Mouse (Mus musculus) embryonic facial prominence, embryonic 15.5 days (tissue): ENCODE measurements at regions not wholly inside any gene's neighbourhood (a gene's known extent, or its start where the extent isn't known, plus 50 kb on each side); places are given as distances from the start of the nearest gene placed in this dataset.

Experiments
- ATAC-seq: fragments of 200-750 bp; cut with Nextera tagmentation; 2 replicates; pipeline ENCODE4 v1.8.0; 2017; ENCODE audit warnings: low read depth, moderate TSS enrichment; ENCODE audit not compliant: insufficient number of reproducible peaks, low FRiP score, low TSS enrichment
- H3K27ac ChIP-seq: fragments of 300-500 bp; sonication (generic); replicated peaks from 2 replicates; pipeline ENCODE4 v1.5.1; 2015; ENCODE audit warnings: mild to moderate bottlenecking, inconsistent platforms
- H3K27me3 ChIP-seq: fragments of 300-500 bp; sonication (generic); 2 replicates; pipeline ENCODE4 v1.6.1; 2015; ENCODE audit warnings: inconsistent platforms
- H3K36me3 ChIP-seq: fragments of 300-500 bp; sonication (generic); 2 replicates; pipeline ENCODE4 v1.6.1; 2015; ENCODE audit warnings: mild to moderate bottlenecking, inconsistent platforms
- H3K4me1 ChIP-seq: fragments of 300-500 bp; sonication (generic); 2 replicates; pipeline ENCODE4 v1.6.1; 2015; ENCODE audit warnings: inconsistent platforms
- H3K4me2 ChIP-seq: fragments of 300-500 bp; sonication (generic); replicated peaks from 2 replicates; pipeline ENCODE4 v1.6.1; 2015; ENCODE audit warnings: mild to moderate bottlenecking, inconsistent platforms
- H3K4me3 ChIP-seq: fragments of 300-500 bp; sonication (generic); replicated peaks from 2 replicates; pipeline ENCODE4 v1.5.1; 2015; ENCODE audit warnings: mild to moderate bottlenecking, inconsistent platforms
- H3K9ac ChIP-seq: fragments of 300-500 bp; sonication (generic); 2 replicates; pipeline ENCODE4 v1.6.1; 2015; ENCODE audit warnings: inconsistent platforms
- H3K9me3 ChIP-seq: fragments of 300-500 bp; sonication (generic); replicated peaks from 2 replicates; pipeline ENCODE4 v1.6.1; 2016; ENCODE audit warnings: inconsistent platforms
- WGBS: fragments of 180-500 bp; shearing (Covaris S2); methylation state at CpG from one replicate; pipeline ENCODE4 v1.1.7; 2015; 5-methylcytosine and 5-hydroxymethylcytosine counted together

DNA sequence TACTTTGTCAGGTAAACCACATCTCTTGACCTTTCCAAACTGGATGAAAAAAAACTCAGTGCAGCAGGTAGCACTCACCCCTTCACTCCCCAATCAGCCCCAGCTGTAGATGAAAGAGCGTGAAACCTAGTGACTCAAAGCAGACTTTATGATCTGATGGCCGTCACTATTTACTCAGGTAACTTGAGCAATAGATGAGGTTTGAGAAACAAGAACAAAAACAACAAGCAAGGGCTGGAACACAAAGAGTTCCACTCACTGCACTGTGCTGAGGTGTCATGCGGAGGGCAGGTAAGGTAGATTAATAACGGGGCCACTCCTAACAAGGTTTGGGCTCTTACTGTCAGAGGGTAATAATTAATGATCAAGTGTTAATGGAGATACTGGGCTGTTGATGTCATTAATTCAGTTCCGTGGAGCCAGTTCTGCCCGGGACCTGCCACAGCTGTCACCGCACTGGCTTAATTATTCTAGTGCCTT is 170.4 kb upstream of the Zeb2 start:
- no peak overlapping the region for H3K4me3 ChIP-seq
- H3K4me1 ChIP-seq = no peaks in the 10 kb centered on the region
- H3K9me3 ChIP-seq = no peaks in the 10 kb centered on the region
- WGBS = 50% methylated on average over 7 of the region's 7 CpGs
- no peak overlapping the region for H3K27ac ChIP-seq
- H3K4me2 ChIP-seq = no peak overlapping the region
- ATAC-seq = no peak
- H3K36me3 ChIP-seq = no peaks in the 10 kb centered on the region
- H3K27me3 ChIP-seq = no peaks in the 10 kb centered on the region
- H3K9ac ChIP-seq = no peak overlapping the region

DNA sequence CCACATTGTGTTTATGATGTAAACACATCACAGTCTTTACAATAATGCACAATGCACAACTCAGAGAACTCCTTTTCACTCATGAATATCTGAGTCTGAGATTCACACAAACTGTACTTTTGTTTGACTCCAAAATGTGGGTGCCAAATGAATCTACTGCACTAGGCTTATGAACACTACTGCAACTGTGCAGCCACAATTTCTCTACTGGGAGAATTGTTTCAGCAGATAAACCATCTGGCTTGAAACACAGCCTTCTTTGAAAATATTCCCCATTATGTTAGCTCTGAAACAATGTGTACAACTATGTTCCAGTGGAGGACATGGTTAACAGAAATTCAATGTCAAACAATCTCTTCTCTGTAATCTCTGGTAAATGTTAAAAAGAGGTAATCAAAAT is 166.6 kb upstream of the Zeb2 start:
- Histone ChIP-seq H3K9me3 (no peaks in the 10 kb centered on the region), H3K4me3 (no peak overlapping the region), H3K36me3 (no peaks in the 10 kb centered on the region), H3K9ac (no peak overlapping the region), H3K27me3 (no peaks in the 10 kb centered on the region), H3K4me2 (no peak overlapping the region), H3K4me1 (no peaks in the 10 kb centered on the region), H3K27ac (no peak overlapping the region)
- ATAC-seq = no peak

DNA sequence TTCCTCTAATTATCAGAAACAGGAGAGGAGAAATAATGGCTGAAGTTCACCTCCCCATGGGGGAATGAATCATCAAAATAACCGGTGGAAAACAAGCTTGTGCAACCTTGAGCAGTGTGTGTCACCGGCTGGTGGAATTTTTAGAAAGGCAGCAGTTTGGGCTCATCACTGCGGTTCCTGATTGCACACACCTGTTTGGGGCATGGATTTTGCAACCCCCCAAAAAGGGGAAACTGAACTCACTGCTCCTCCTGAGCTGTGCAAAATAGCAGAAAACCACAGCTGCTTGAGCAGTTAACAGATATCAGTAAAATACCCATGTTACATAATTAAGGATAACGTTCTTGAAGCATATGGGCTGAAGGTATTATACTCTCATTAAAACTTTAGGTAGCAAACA is 162.3 kb upstream of the Zeb2 start:
- Histone ChIP-seq H3K36me3 (no peaks in the 10 kb centered on the region), H3K27ac (no peak overlapping the region), H3K9ac (no peak overlapping the region), H3K4me1 (no peaks in the 10 kb centered on the region), H3K27me3 (no peaks in the 10 kb centered on the region), H3K4me2 (no peak overlapping the region), H3K4me3 (no peak overlapping the region), H3K9me3 (no peaks in the 10 kb centered on the region)
- 60% methylated on average over 4 of the region's 4 CpGs for WGBS
- ATAC-seq = no peak

DNA sequence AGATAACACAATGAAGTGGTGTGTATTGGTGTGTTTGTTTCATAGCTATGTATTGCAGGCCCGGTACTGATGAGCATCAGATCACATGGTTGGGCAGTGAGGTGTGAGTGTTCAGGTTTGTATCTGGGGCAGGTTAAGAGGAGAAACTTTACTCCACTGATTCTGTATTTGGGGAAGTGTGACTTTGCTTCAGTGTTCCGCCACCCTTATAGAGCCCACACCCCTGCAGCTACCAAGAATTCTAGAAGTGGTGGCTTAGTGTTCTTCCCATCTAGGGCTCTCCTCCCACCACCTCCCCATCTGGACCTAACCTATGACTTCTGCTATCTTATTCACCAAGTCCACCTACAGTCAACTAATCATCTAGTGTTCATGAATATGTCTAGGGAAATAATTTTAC is 160.4 kb upstream of the Zeb2 start:
- Histone ChIP-seq H3K4me1 (no peaks in the 10 kb centered on the region), H3K4me3 (no peak overlapping the region), H3K27ac (no peak overlapping the region), H3K9me3 (no peaks in the 10 kb centered on the region), H3K4me2 (no peak overlapping the region), H3K9ac (no peak overlapping the region), H3K27me3 (no peaks in the 10 kb centered on the region), H3K36me3 (no peaks in the 10 kb centered on the region)
- ATAC-seq = no peak
- 94% methylated on average over 2 of the region's 2 CpGs for WGBS

DNA sequence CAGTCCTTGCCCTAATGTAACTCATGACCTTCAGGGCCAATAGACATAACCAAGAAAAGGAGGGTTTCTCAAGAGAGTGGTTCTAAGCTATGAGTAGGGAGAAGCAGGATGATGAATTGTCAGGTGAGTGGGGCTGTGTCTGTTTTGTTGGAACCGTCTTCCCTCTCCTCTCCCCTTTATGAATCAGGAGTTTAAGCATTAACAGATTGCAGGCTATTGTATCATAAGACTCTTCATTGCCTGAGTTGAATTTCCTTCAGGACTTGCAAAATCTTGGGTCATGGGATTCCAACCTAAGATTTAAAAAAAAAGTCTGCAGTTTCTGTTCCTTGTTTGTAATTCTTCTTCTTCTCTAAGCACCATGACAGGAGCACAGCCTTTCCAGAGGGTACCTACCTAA is 159.5 kb upstream of the Zeb2 start:
- H3K4me2 ChIP-seq = no peak overlapping the region
- no peak overlapping the region for H3K4me3 ChIP-seq
- 79% methylated on average over 1 of the region's 1 CpGs for WGBS
- no peaks in the 10 kb centered on the region for H3K27me3 ChIP-seq
- ATAC-seq = no peak
- no peaks in the 10 kb centered on the region for H3K4me1 ChIP-seq
- H3K27ac ChIP-seq = no peak overlapping the region
- H3K36me3 ChIP-seq = no peaks in the 10 kb centered on the region
- no peaks in the 10 kb centered on the region for H3K9me3 ChIP-seq
- no peak overlapping the region for H3K9ac ChIP-seq

DNA sequence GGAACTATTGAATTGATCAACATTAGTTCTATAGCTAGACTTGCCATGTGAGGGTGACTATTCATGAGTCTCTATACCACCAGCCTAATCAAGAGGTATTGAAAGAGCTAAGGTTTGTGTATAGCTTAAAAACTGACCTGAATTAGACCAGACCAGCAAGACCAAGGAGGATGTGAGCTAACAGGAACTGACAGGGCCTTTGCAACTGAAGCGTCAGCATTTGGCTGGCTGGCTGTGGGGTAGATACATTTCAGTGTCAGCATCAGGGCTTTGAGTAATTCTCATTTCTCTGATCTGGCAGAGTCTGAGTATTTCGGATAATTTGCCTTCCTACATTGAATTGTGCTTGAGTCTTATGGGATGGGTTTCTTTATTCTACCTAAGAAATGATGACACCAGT is 152.8 kb upstream of the Zeb2 start:
- Histone ChIP-seq H3K4me3 (no peak overlapping the region), H3K9me3 (no peaks in the 10 kb centered on the region), H3K4me2 (no peak overlapping the region), H3K4me1 (no peaks in the 10 kb centered on the region), H3K36me3 (no peaks in the 10 kb centered on the region), H3K27me3 (no peaks in the 10 kb centered on the region), H3K9ac (no peak overlapping the region), H3K27ac (no peak overlapping the region)
- 80% methylated on average over 2 of the region's 2 CpGs for WGBS
- no peak for ATAC-seq

DNA sequence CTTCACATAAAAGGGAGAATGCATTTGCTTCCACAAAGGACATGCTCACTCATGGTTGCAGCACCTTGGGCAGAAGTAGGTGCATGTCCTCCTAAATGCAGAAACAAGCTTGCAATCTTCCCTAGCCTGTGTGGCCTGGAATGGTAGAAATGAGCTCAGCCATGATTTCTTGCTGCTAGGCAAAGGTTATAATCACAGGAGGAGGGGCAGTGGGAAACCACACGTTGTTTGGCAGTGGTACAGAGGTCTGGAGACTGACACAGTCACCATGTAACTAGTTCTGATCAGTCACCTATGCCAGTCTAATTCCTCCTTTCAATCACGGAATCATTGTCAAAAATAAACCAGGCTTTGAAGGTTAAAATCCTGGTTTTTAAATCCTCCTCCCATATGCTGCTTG is 148.6 kb upstream of the Zeb2 start:
- H3K9me3 ChIP-seq = no peaks in the 10 kb centered on the region
- H3K4me1 ChIP-seq = no peaks in the 10 kb centered on the region
- H3K27me3 ChIP-seq = no peaks in the 10 kb centered on the region
- 32% methylated on average over 2 of the region's 2 CpGs for WGBS
- H3K4me2 ChIP-seq = no peak overlapping the region
- no peaks in the 10 kb centered on the region for H3K36me3 ChIP-seq
- H3K9ac ChIP-seq = no peak overlapping the region
- H3K4me3 ChIP-seq = no peak overlapping the region
- no peak for ATAC-seq
- H3K27ac ChIP-seq = no peak overlapping the region

DNA sequence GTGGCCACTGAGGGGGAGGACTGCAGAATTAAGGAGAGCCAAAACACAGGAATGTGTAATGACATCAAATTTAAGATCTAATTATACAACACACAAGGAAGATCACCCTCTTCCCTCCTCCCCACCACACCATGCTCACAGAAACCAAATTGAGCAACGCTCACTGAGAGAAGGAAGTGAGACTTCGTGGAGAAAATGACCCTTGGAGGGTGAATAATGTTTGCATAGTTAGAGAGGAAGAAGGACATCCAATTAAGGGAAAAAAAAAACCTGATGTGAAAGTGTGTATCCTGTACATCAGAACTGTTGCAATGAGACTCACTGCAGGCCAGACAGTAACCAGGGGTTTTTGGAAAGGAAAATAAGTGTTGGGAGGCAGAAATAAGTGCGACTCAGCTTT is 144.8 kb upstream of the Zeb2 start:
- 73% methylated on average over 3 of the region's 3 CpGs for WGBS
- H3K36me3 ChIP-seq = no peaks in the 10 kb centered on the region
- no peaks in the 10 kb centered on the region for H3K27me3 ChIP-seq
- no peak for ATAC-seq
- H3K4me2 ChIP-seq = no peak overlapping the region
- H3K27ac ChIP-seq = no peak overlapping the region
- H3K9me3 ChIP-seq = no peaks in the 10 kb centered on the region
- no peaks in the 10 kb centered on the region for H3K4me1 ChIP-seq
- no peak overlapping the region for H3K9ac ChIP-seq
- no peak overlapping the region for H3K4me3 ChIP-seq

DNA sequence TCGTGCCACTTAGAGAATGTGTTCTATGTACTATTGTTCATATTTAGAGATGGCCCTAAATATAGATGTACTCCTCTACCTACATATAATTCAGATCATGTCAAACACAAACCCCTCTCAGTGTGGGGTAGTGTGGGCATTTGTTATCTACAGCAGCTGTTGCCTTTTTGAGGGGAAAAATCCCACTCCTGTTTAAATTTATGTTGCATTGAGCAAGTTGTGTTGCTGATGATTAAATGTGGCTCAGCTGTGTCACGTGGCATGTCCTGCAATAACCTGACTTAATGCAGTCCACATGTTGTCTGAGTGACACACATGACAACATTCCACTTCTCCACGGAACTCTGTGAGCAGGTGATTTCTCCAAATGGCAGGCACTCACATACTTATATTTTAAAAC is 141.7 kb upstream of the Zeb2 start:
- Histone ChIP-seq H3K9me3 (no peaks in the 10 kb centered on the region), H3K4me1 (no peaks in the 10 kb centered on the region), H3K27me3 (no peaks in the 10 kb centered on the region), H3K27ac (no peak overlapping the region), H3K36me3 (no peaks in the 10 kb centered on the region), H3K9ac (no peak overlapping the region), H3K4me2 (no peak overlapping the region), H3K4me3 (no peak overlapping the region)
- no peak for ATAC-seq
- WGBS = 37% methylated on average over 3 of the region's 3 CpGs

DNA sequence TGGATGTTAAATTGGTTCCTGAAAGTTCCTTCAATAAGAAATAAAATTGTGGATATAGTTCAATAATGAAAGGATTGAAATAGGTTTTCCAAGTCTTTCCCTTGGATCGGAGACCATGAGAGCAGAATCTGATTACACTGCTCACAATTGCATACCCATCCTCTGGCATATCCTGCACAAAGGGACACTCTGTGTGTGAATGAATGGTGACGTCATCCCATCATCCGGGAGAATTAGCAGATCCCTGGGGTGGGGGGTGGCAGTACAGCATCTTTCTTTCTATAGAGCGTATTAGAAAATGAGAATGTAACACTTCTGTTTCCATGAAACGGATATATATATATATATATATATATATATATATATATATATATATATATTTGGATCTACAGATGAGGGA is 139.2 kb upstream of the Zeb2 start:
- WGBS = 73% methylated on average over 5 of the region's 5 CpGs
- Histone ChIP-seq H3K4me3 (no peak overlapping the region), H3K9ac (no peak overlapping the region), H3K4me2 (no peak overlapping the region), H3K4me1 (no peaks in the 10 kb centered on the region), H3K36me3 (no peaks in the 10 kb centered on the region), H3K27ac (no peak overlapping the region), H3K9me3 (no peaks in the 10 kb centered on the region), H3K27me3 (no peaks in the 10 kb centered on the region)
- ATAC-seq = no peak

DNA sequence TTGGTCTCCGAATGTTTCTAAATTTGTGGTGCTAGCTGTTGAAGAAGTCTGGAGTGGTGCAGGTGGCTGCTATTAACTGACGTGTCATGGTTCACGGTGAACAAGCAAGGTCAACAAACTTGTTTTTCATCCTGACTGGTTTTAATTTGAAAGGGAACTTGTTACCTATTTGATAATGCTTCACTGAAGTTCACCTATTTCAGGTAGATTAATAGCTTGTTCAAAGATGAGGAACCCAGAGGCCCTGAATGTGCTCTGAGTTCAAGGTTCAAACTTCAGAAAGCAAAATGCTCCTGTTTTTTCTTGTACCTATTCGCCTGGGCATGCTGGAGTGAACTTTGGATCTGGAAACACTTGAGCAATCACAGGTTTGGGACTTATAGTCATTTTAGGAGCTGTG is 136.7 kb upstream of the Zeb2 start:
- Histone ChIP-seq H3K27ac (no peak overlapping the region), H3K27me3 (no peaks in the 10 kb centered on the region), H3K9ac (no peak overlapping the region), H3K4me1 (no peaks in the 10 kb centered on the region), H3K4me2 (no peak overlapping the region), H3K4me3 (no peak overlapping the region), H3K9me3 (no peaks in the 10 kb centered on the region), H3K36me3 (no peaks in the 10 kb centered on the region)
- WGBS = 34% methylated on average over 4 of the region's 4 CpGs
- no peak for ATAC-seq

DNA sequence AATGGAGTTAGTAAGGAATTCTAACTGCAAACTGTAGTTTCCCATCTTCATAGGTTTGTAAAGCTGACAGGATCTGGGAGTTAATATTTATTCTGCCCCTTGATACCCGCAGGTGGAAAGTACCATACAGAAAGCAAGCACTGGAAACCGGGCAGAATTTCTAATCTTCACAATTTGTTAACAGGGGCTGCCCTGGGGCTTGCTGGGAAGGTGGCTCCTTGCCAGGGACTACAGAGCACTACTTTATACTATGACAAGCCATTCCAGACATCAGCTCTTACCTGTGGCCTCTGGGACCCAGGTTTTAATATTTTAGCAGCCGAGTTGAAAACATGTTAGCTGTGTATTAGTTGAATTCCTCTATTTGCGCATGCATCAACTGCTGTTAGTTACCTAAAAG is 135.1 kb upstream of the Zeb2 start:
- H3K27me3 ChIP-seq = no peaks in the 10 kb centered on the region
- no peaks in the 10 kb centered on the region for H3K36me3 ChIP-seq
- no peak overlapping the region for H3K27ac ChIP-seq
- H3K9me3 ChIP-seq = no peaks in the 10 kb centered on the region
- H3K4me1 ChIP-seq = no peaks in the 10 kb centered on the region
- WGBS = 61% methylated on average over 4 of the region's 4 CpGs
- no peak overlapping the region for H3K4me3 ChIP-seq
- ATAC-seq = no peak
- H3K4me2 ChIP-seq = no peak overlapping the region
- no peak overlapping the region for H3K9ac ChIP-seq
